Mouse (Mus musculus) gastrocnemius, adult 2 months (tissue): ENCODE measurements around the gene Mapkapk2. TPM values are rescaled to one million over a fixed set of nuclear protein-coding genes. Genes with fewer than 3 reads are reported as not detected.

Source experiments
- DNase-seq: peaks from one replicate; pipeline ENCODE4 v3.0.0; 2022
- H3K27ac ChIP-seq: fragments of 200-600 bp; 2 replicates; pipeline ENCODE4 v1.8.1; 2022; ENCODE audit warnings: mild to moderate bottlenecking
- H3K4me3 ChIP-seq: fragments of 200-600 bp; 2 replicates; pipeline ENCODE4 v1.8.1; 2022; ENCODE audit warnings: mild to moderate bottlenecking, moderate library complexity
- CTCF ChIP-seq: fragments of 200-600 bp; IDR thresholded peaks from 2 replicates; pipeline ENCODE4 v1.8.1; 2022; ENCODE audit warnings: antibody characterized with exemption, mild to moderate bottlenecking, moderate library complexity
- intact Hi-C: fragments of 180-260 bp; cut with DNase I; formaldehyde crosslinking; loops from one replicate; pipeline ENCODE4 v1.15.1; 2025
- total RNA-seq, 2 experiments: library from RNA; stranded (reverse); gene quantifications; 2 replicates each; pipeline ENCODE4 v1.2.3; 2021

Mapkapk2 gene
- total RNA-seq, 2 experiments from 2014 or later = 203 to 251 TPM

- TF ChIP-seq CTCF = no peak
- intact Hi-C loops = loop anchor here (1.0 to 10.0 kb wide), 3 partner anchors 66 to 509 kb away; no protein-coding TSS in a partner anchor
- no peak overlapping the region for H3K27ac ChIP-seq
- no peak overlapping the region for H3K4me3 ChIP-seq
- DNase-seq = no peak
Observed at GRCm38 (mm10) chr1:131053656-131054055, 44.0 kb downstream of the Mapkapk2 start.

- peak; percentile 76 for DNase-seq
- H3K27ac ChIP-seq = no peak overlapping the region
- H3K4me3 ChIP-seq = no peak overlapping the region
- intact Hi-C loops = loop anchor here (1.0 to 10.0 kb wide), 3 partner anchors 66 to 508 kb away; no protein-coding TSS in a partner anchor
- TF ChIP-seq CTCF = peak; percentile 79
Observed at GRCm38 (mm10) chr1:131053239-131053638, 44.4 kb downstream of the Mapkapk2 start.

GRCm38 (mm10) chr1:131051073-131051472 is 46.6 kb downstream of the Mapkapk2 start:
- intact Hi-C loops = loop anchor here (5.0 to 10.0 kb wide), 2 partner anchors 64 to 506 kb away; no protein-coding TSS in a partner anchor
- DNase-seq = no peak
- Histone ChIP-seq H3K27ac (no peak overlapping the region), H3K4me3 (no peak overlapping the region)
- TF ChIP-seq CTCF = no peak

GRCm38 (mm10) chr1:131050617-131051016 is 47.0 kb downstream of the Mapkapk2 start:
- Histone ChIP-seq H3K4me3 (no peak overlapping the region), H3K27ac (no peak overlapping the region)
- no peak for TF ChIP-seq CTCF
- intact Hi-C loops = loop anchor here (5.0 to 10.0 kb wide), 2 partner anchors 63 to 506 kb away; no protein-coding TSS in a partner anchor
- no peak for DNase-seq

- no peak overlapping the region for H3K4me3 ChIP-seq
- no peak overlapping the region for H3K27ac ChIP-seq
- TF ChIP-seq CTCF = no peak
- DNase-seq = no peak
- intact Hi-C loops = loop anchor here (5.0 to 10.0 kb wide), 2 partner anchors 63 to 505 kb away; no protein-coding TSS in a partner anchor
Observed at GRCm38 (mm10) chr1:131050011-131050410, 47.6 kb downstream of the Mapkapk2 start.

- H3K27ac ChIP-seq = no peak overlapping the region
- intact Hi-C loops = no loop called here
- no peak for TF ChIP-seq CTCF
- DNase-seq = no peak
- H3K4me3 ChIP-seq = no peak overlapping the region
Observed at GRCm38 (mm10) chr1:131049361-131049806, 48.2 kb downstream of the Mapkapk2 start.

- H3K4me3 ChIP-seq = no peak overlapping the region
- intact Hi-C loops = no loop called here
- no peak for DNase-seq
- TF ChIP-seq CTCF = no peak
- no peak overlapping the region for H3K27ac ChIP-seq
Observed at GRCm38 (mm10) chr1:131048946-131049345, 48.7 kb downstream of the Mapkapk2 start.

GRCm38 (mm10) chr1:131048121-131048863 is 49.3 kb downstream of the Mapkapk2 start:
- Histone ChIP-seq H3K27ac (no peak overlapping the region), H3K4me3 (no peak overlapping the region)
- TF ChIP-seq CTCF = no peak
- no peak for DNase-seq
- intact Hi-C loops = no loop called here

GRCm38 (mm10) chr1:131046607-131047006 is 51.0 kb downstream of the Mapkapk2 start:
- H3K27ac ChIP-seq = no peak overlapping the region
- no peak for TF ChIP-seq CTCF
- no peak overlapping the region for H3K4me3 ChIP-seq
- DNase-seq = no peak
- intact Hi-C loops = no loop called here

- DNase-seq = no peak
- TF ChIP-seq CTCF = no peak
- Histone ChIP-seq H3K27ac (no peak overlapping the region), H3K4me3 (no peak overlapping the region)
- intact Hi-C loops = no loop called here
Observed at GRCm38 (mm10) chr1:131045723-131046355, 51.8 kb downstream of the Mapkapk2 start.

- H3K27ac ChIP-seq = no peak overlapping the region
- intact Hi-C loops = no loop called here
- no peak for TF ChIP-seq CTCF
- DNase-seq = no peak
- no peak overlapping the region for H3K4me3 ChIP-seq
Observed at GRCm38 (mm10) chr1:131043636-131044035, 54.0 kb downstream of the Mapkapk2 start.

- TF ChIP-seq CTCF = no peak
- intact Hi-C loops = no loop called here
- no peak overlapping the region for H3K4me3 ChIP-seq
- H3K27ac ChIP-seq = no peak overlapping the region
- no peak for DNase-seq
Observed at GRCm38 (mm10) chr1:131042721-131043120, 54.9 kb downstream of the Mapkapk2 start.

- Histone ChIP-seq H3K27ac (no peak overlapping the region), H3K4me3 (no peak overlapping the region)
- no peak for TF ChIP-seq CTCF
- DNase-seq = no peak
- intact Hi-C loops = no loop called here
Observed at GRCm38 (mm10) chr1:131042263-131042662, 55.4 kb downstream of the Mapkapk2 start.
